Mouse (Mus musculus) CH12.LX (cell line): ENCODE measurements around the gene Adamts16.

Experiments used
- CHD1 ChIP-seq: IDR thresholded peaks from 2 replicates; pipeline ENCODE4 v1.6.1; 2012; ENCODE audit warnings: low read depth, low read length, improper control_type of control experiment, inconsistent platforms
- CTCF ChIP-seq, 2 experiments: IDR thresholded peaks in 1 of 2; conservative IDR thresholded peaks in 1 of 2; 2 replicates each; pipeline ENCODE4 v1.5.1; 2011 to 2012; ENCODE audit warnings: low read depth in 2 of 2, low read length in 2 of 2, improper control_type of control experiment in 1 of 2, inconsistent platforms in 1 of 2, mild to moderate bottlenecking in 1 of 2, moderate library complexity in 1 of 2
- MAFK ChIP-seq: IDR thresholded peaks from 2 replicates; pipeline ENCODE4 v1.6.1; 2011; ENCODE audit warnings: low read length, improper control_type of control experiment; ENCODE audit not compliant: insufficient replicate concordance
- USF1 ChIP-seq: IDR thresholded peaks from 2 replicates; pipeline ENCODE4 v1.6.1; 2014; ENCODE audit warnings: low read depth, mild to moderate bottlenecking, inconsistent platforms, low read length, improper control_type of control experiment
- USF2 ChIP-seq: conservative IDR thresholded peaks from 2 replicates; pipeline ENCODE4 v1.6.1; 2011; ENCODE audit warnings: low read depth, low read length, improper control_type of control experiment

DNA sequence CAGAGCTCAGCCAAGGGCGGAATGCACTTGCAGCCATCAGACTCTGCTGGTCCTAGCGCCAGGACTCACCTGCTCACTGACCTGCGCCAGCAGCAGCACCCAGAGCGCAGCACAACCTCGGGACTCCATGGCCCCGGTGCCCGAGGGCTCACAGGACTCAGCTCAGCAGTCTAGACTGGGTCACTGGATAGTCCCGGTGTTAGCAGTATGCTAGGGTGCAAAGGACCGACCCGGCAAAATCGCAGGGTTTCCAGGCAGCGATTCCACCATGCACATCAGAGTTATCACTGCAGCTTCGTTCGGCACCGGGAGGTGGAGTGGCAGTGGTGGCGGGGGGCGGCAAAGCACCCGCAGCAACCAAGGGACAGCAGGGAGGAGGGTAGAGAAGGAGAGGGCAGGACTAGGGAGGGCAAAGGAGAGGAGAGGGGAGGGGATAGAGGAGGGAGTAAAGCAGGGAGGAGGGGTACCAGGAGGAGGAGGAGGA, at the start of gene Adamts16:
- TF ChIP-seq CTCF (conservative IDR thresholded peaks at IDR 0.05 in 1 of 2, IDR thresholded peaks at IDR 0.05 in 1 of 2; ENCODE audit: low read depth in 2 of 2, low read length in 2 of 2) (no peak), USF2 (no peak), CHD1 (no peak), USF1 (no peak), MAFK (no peak)
